Mouse (Mus musculus) kidney, embryonic 15.5 days (tissue): Measurements from ENCODE around the gene Cela3b. TPM values are rescaled to one million over a fixed set of nuclear protein-coding genes. Genes with fewer than 3 reads are reported as not detected.

Experiments used
- ATAC-seq: fragments of 200-750 bp; cut with Nextera tagmentation; replicated peaks from 2 replicates; pipeline ENCODE4 v1.8.0; 2017; ENCODE audit warnings: moderate TSS enrichment; ENCODE audit not compliant: low FRiP score
- H3K27ac ChIP-seq: fragments of 300-500 bp; sonication (generic); 2 replicates; pipeline ENCODE4 v1.5.1; 2015; ENCODE audit warnings: mild to moderate bottlenecking, inconsistent platforms
- H3K27me3 ChIP-seq: fragments of 300-500 bp; sonication (generic); 2 replicates; pipeline ENCODE4 v1.6.1; 2015; ENCODE audit warnings: inconsistent platforms
- H3K36me3 ChIP-seq: fragments of 300-500 bp; sonication (generic); 2 replicates; pipeline ENCODE4 v1.6.1; 2015; ENCODE audit warnings: inconsistent platforms
- H3K4me1 ChIP-seq: fragments of 300-500 bp; sonication (generic); 2 replicates; pipeline ENCODE4 v1.6.1; 2015; ENCODE audit warnings: inconsistent platforms
- H3K4me2 ChIP-seq: fragments of 300-500 bp; sonication (generic); 2 replicates; pipeline ENCODE4 v1.6.1; 2015; ENCODE audit warnings: moderate library complexity, mild to moderate bottlenecking, inconsistent platforms
- H3K4me3 ChIP-seq: fragments of 300-500 bp; sonication (generic); replicated peaks from 2 replicates; pipeline ENCODE4 v1.5.1; 2015; ENCODE audit warnings: mild to moderate bottlenecking, inconsistent platforms
- H3K9ac ChIP-seq: fragments of 300-500 bp; sonication (generic); 2 replicates; pipeline ENCODE4 v1.6.1; 2015; ENCODE audit warnings: mild to moderate bottlenecking, inconsistent platforms
- H3K9me3 ChIP-seq: fragments of 300-500 bp; sonication (generic); replicated peaks from 2 replicates; pipeline ENCODE4 v1.6.1; 2016; ENCODE audit warnings: inconsistent platforms
- WGBS: fragments of 180-500 bp; shearing (Covaris S2); methylation state at CpG from one replicate; pipeline ENCODE4 v1.1.7; 2015; ENCODE audit warnings: mixed read lengths; 5-methylcytosine and 5-hydroxymethylcytosine counted together
- polyA plus RNA-seq: library from polyadenylated mRNA; unstranded; fragments of >200 nt; fragmentation: Nextera tagmentation; extraction: Ambion mirVana; gene quantifications from 2 replicates; pipeline ENCODE4 v1.2.1, GENCODE M21; 2015

Gene Cela3b
- polyA plus RNA-seq, 1 experiment from 2014 or later: not detected

- Histone ChIP-seq H3K4me2 (peak overlapping the region; percentile 81), H3K9ac (peak overlapping the region; percentile 76), H3K36me3 (no peaks in the 10 kb centered on the region), H3K4me1 (peaks cover 87% of the 10 kb centered on the region), H3K4me3 (peak overlapping the region; percentile 81), H3K9me3 (no peaks in the 10 kb centered on the region), H3K27me3 (no peaks in the 10 kb centered on the region), H3K27ac (peak overlapping the region; percentile 86)
- 27% methylated on average over 9 of the region's 9 CpGs for WGBS
- no peak for ATAC-seq
Measured at GRCm38 (mm10) chr4:137470701-137471317, 40.5 kb upstream of the Cela3b start.

DNA sequence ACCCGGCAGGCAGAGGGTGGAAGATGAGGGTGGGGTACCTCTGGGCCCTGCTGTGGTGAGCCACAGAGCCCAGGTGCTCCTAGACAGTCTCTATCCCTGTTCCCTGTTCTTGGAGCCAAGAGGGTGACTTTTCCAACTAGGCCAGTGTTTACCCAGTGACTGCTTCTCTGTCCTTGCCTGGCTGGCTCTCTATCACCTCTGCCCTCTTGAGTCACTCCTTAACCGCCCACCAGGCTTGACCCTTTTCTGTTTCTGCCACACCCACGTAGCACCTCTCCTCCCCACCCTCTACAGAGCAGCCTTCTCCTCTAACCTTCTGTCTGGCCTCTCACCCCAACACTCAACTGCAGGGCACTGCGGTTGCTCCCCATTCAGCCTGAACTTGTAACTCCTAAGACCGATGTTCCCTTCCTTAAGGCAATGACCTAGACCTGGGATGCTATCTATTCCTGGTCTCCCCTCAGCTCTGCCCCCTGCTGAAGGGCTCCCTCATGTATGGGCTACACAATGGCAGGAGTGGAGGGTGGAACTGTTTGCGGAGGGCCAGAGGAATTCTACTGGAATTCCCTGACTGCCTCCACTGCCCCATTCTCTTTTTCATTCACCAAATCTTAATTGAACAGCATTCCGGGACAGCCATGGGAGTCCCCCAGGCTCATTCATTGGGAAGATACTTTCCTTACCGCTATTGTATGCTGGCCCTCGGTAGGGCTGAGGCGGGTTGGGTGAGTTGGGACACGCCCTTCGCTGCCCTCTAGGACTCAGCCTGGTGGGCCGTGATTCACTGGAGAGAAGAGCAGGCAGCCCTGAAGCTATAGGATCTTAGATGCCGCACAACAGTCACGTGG is 39.7 kb upstream of the Cela3b start:
- H3K36me3 ChIP-seq: no peaks in the 10 kb centered on the region
- WGBS: 26% methylated on average over 15 of the region's 15 CpGs
- H3K27me3 ChIP-seq: no peaks in the 10 kb centered on the region
- peak overlapping the region; percentile 81 for H3K4me3 ChIP-seq
- H3K9me3 ChIP-seq: no peaks in the 10 kb centered on the region
- peak overlapping the region; percentile 81 for H3K4me2 ChIP-seq
- peaks cover 86% of the 10 kb centered on the region for H3K4me1 ChIP-seq
- ATAC-seq: peak; percentile 9; the same call in 1 of the 2 replicates
- peak overlapping the region; percentile 86 for H3K27ac ChIP-seq
- peak overlapping the region; percentile 76 for H3K9ac ChIP-seq

- H3K4me3 ChIP-seq: peak overlapping the region; percentile 81
- ATAC-seq: peak; percentile 5
- WGBS: 3% methylated on average over 20 of the region's 20 CpGs
- no peaks in the 10 kb centered on the region for H3K27me3 ChIP-seq
- peaks cover 86% of the 10 kb centered on the region for H3K4me1 ChIP-seq
- peak overlapping the region; percentile 76 for H3K9ac ChIP-seq
- H3K4me2 ChIP-seq: peak overlapping the region; percentile 81
- peak overlapping the region; percentile 86 for H3K27ac ChIP-seq
- no peaks in the 10 kb centered on the region for H3K36me3 ChIP-seq
- no peaks in the 10 kb centered on the region for H3K9me3 ChIP-seq
Measured at GRCm38 (mm10) chr4:137469081-137469844, 38.9 kb upstream of the Cela3b start.

DNA sequence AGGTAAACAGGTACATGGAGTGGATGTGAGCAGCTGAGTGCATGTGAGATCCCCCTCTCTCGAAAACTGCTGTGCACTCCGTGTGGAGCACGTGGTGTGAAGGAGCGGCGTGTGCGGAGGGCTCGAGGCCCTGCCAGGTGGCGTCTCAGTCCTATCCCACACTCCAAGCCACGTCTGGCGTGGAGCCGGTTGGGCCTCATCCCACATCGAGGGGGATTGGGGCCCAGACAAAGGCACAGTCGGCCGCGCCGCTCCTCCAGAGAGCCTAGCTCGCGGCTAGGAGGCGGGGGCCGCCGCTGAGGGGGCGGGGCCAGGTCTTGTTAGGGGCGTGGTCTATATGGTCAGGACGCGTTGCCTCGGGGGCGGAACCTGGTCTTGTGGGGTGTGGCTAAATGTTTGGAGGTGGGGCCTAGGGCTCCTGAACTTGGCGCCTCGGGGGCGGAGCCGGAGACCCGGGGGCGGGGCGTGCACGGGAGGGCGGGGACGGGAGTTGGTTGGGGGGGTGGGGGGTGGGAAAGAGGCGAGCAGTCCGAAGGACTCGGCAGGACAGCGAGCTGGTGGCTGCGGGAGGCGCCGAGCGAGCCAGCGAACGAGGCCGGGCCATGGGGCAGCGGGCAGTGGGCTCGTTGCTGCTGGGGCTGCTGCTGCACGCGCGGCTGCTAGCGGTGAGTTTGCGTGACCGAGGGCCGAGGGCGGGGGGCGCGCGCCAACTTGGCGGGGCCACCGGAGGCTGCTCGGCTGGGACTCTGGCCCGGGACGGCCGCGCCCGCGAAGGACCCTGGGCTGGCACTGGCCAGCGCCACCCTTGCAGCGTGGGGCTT is 38.1 kb upstream of the Cela3b start, which contains the start of gene Hspg2:
TSS of gene Hspg2 (plus strand) at position 510 of the 821 bp plus-strand sequence.
- Histone ChIP-seq H3K9ac (peak within 1 kb of the TSS; percentile 76), H3K4me3 (peak within 1 kb of the TSS; percentile 81), H3K4me2 (peak within 1 kb of the TSS; percentile 81), H3K27me3 (no peaks in the 10 kb centered on the region), H3K36me3 (no peaks in the 10 kb centered on the region), H3K9me3 (no peaks in the 10 kb centered on the region), H3K4me1 (peaks cover 81% of the 10 kb centered on the region), H3K27ac (peak within 1 kb of the TSS; percentile 87)
- peak; percentile 84 for ATAC-seq
- WGBS: under 1% methylated on average over 65 of the region's 72 CpGs

DNA sequence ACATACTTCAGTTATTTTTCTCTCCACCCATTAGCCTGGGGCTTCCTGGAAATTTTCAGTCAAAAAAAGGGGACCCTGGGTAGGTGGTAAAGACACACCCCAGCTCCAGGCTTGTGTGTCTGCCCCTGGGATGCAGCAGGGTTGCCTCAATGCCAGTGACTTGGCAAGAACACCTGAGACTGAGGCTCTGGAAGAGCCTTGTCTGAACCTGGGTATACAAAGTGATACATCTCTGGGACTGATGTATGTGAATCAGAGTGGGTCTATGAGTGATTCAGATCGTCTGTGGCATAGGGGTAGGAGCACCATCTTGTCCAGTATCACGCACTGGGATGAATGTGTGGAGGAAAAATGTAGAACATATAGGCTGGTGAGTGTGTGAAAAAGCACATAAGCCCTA is 37.2 kb upstream of the Cela3b start:
- Histone ChIP-seq H3K27ac (peak overlapping the region; percentile 87), H3K9me3 (no peaks in the 10 kb centered on the region), H3K27me3 (no peaks in the 10 kb centered on the region), H3K4me3 (no peak overlapping the region), H3K4me1 (peaks cover 75% of the 10 kb centered on the region), H3K4me2 (peak overlapping the region; percentile 81; the same call in 1 of the 2 replicates), H3K9ac (no peak overlapping the region), H3K36me3 (no peaks in the 10 kb centered on the region)
- 84% methylated on average over 2 of the region's 2 CpGs for WGBS
- ATAC-seq: no peak

GRCm38 (mm10) chr4:137466991-137467390 is 36.7 kb upstream of the Cela3b start:
- Histone ChIP-seq H3K36me3 (no peaks in the 10 kb centered on the region), H3K4me2 (no peak overlapping the region), H3K27me3 (no peaks in the 10 kb centered on the region), H3K4me3 (no peak overlapping the region), H3K4me1 (peaks cover 77% of the 10 kb centered on the region), H3K9me3 (no peaks in the 10 kb centered on the region), H3K27ac (peak overlapping the region; percentile 87), H3K9ac (0 out of 2 replicates have a peak overlapping the region, but pooled peaks have one; percentile 8)
- 70% methylated on average over 4 of the region's 4 CpGs for WGBS
- ATAC-seq: no peak

GRCm38 (mm10) chr4:137465125-137465787 is 34.9 kb upstream of the Cela3b start:
- Histone ChIP-seq H3K4me3 (no peak overlapping the region), H3K4me2 (no peak overlapping the region), H3K36me3 (no peaks in the 10 kb centered on the region), H3K4me1 (peaks cover 75% of the 10 kb centered on the region), H3K9me3 (no peaks in the 10 kb centered on the region), H3K9ac (no peak overlapping the region), H3K27me3 (no peaks in the 10 kb centered on the region), H3K27ac (peak overlapping the region; percentile 67)
- no peak for ATAC-seq
- 64% methylated on average over 13 of the region's 13 CpGs for WGBS

DNA sequence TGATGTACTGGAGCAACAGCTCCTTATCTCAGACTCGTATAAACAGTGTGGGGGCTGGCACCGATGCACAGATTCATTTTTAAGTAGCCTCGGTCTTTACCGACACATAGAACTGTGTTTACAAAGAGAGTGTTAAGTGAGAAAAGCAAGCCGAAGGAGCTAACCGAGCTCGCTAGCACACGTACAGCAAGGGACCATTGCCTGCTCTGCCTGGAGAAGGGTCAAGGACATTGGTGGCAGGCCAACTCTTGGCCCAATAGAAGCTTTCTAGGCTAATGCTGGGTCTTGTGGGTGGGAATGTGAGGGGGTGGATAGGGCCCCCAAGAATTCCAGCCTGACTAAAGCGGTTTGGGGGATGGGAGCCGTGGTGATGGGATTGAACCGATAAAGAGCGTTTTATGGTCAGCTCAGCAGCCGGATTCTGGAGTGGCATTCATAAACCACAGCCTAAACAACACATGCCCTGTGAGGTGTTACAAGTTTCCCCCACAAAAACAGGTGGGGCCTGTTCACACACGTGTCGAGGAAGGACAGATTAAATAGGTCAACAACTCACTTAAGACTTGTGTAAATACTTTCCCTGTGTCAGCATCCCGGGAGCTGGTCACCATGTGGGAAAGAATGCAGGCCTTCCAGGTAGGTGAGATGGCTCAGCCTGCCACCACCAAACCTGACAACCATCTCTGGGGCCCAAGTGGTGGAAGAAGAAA is 31.8 kb upstream of the Cela3b start:
- 0 out of 2 replicates have a peak overlapping the region, but pooled peaks have one; percentile 71 for H3K27ac ChIP-seq
- H3K9ac ChIP-seq: no peak overlapping the region
- WGBS: 72% methylated on average over 16 of the region's 16 CpGs
- no peaks in the 10 kb centered on the region for H3K27me3 ChIP-seq
- H3K9me3 ChIP-seq: no peaks in the 10 kb centered on the region
- H3K36me3 ChIP-seq: no peaks in the 10 kb centered on the region
- peaks cover 65% of the 10 kb centered on the region for H3K4me1 ChIP-seq
- no peak for ATAC-seq
- H3K4me2 ChIP-seq: no peak overlapping the region
- H3K4me3 ChIP-seq: no peak overlapping the region

DNA sequence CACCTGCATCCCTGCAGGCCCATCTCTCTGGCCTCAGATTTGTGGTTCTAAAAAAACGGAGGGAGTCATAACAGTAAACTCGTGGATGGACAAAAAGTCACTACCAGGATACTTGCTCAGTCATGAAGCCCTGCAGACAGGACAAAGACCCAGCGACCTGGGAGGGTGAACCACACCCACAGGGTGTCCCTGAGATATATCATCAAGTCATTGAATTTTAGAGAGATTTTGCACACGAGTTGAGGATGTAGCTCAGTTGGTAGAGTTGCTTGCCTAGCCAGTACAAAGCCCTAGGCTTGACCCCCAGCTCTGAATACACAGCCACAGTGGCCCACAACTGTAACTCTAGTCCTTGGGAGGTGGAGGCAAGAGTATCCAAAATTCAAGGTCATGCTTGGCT is 30.9 kb upstream of the Cela3b start:
- Histone ChIP-seq H3K4me3 (no peak overlapping the region), H3K36me3 (no peaks in the 10 kb centered on the region), H3K9me3 (no peaks in the 10 kb centered on the region), H3K27ac (peak overlapping the region; percentile 71), H3K4me1 (peaks cover 59% of the 10 kb centered on the region), H3K4me2 (no peak overlapping the region), H3K27me3 (no peaks in the 10 kb centered on the region), H3K9ac (no peak overlapping the region)
- 57% methylated on average over 4 of the region's 4 CpGs for WGBS
- no peak for ATAC-seq

GRCm38 (mm10) chr4:137460676-137461075 is 30.3 kb upstream of the Cela3b start:
- Histone ChIP-seq H3K27ac (peak overlapping the region; percentile 71), H3K4me3 (no peak overlapping the region), H3K9me3 (no peaks in the 10 kb centered on the region), H3K9ac (no peak overlapping the region), H3K4me1 (peaks cover 56% of the 10 kb centered on the region), H3K27me3 (no peaks in the 10 kb centered on the region), H3K36me3 (no peaks in the 10 kb centered on the region), H3K4me2 (no peak overlapping the region)
- no peak for ATAC-seq
- WGBS: 66% methylated on average over 14 of the region's 14 CpGs
